Mouse (Mus musculus) lung, adult 2 months (tissue): ENCODE measurements around the gene Drg1.

Source experiments
- CTCF ChIP-seq: fragments of 200-500 bp; IDR thresholded peaks from 2 replicates; pipeline ENCODE4 v1.5.1; 2011; ENCODE audit warnings: mild to moderate bottlenecking, low read length, control low read depth; ENCODE audit not compliant: insufficient read depth
- POLR2A ChIP-seq: fragments of 200-500 bp; IDR thresholded peaks from 2 replicates; pipeline ENCODE4 v1.6.1; 2011; ENCODE audit warnings: low read depth, mild to moderate bottlenecking, control low read depth, low read length, borderline replicate concordance; ENCODE audit errors: extremely low read depth

DNA sequence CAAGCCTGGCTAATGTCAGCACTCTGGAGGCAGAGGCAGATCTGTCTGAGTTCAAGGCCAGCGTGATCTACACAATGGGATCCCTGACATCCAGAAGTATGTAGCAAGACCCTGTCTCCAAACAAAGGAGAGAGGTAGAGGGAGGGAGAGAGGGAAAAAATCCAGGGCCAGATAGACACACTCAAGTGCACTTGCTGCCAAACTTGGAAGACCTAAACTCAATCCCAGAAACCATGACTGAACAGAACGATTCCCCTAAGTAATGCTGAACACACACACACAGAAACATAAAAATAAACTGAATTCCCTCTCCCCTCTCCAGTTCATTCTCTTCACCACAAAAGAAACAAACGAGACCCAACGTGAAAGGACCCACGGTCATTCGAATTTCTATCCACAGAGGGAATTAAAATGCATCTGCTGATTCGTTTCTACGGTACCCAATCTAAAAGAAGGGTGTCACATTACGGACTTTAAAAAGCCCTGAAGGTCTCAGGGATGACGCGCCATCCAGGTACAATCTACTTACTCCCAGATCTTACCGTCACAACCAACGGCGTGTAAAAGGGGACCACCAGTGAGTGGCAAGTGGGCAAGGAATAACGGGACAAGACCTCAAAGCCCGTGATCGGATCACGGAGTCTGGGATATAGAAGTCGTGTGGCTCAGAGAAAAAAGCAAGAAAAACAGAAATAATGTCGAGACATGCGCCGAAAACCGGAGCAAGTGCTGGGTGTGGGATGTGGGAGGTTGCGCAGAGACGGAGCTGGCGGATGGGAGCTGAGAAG lies 730 bp downstream of the Drg1 start:
- no peak for TF ChIP-seq CTCF
- no peak for TF ChIP-seq POLR2A
